Mouse (Mus musculus): ENCODE results near the gene Ccnk.

Ccnk gene

GRCm38 (mm10) chr12:108241626-108242025, 62.2 kb downstream of the Ccnk start:
- in situ Hi-C loops (cut with MboI; ENCODE audit: low sequenced_read_pairs): no loop called here

GRCm38 (mm10) chr12:108242243-108242745, 62.9 kb downstream of the Ccnk start:
- in situ Hi-C loops (cut with MboI; ENCODE audit: low sequenced_read_pairs): no loop called here

GRCm38 (mm10) chr12:108244778-108245177, 65.4 kb downstream of the Ccnk start:
- in situ Hi-C loops (cut with MboI; ENCODE audit: low sequenced_read_pairs): no loop called here

- in situ Hi-C loops (cut with MboI; ENCODE audit: low sequenced_read_pairs): no loop called here
These were observed 66.2 kb downstream of the Ccnk start for GRCm38 (mm10) chr12:108245579-108245978.

- in situ Hi-C loops (cut with MboI; ENCODE audit: low sequenced_read_pairs): no loop called here
These were observed 67.6 kb downstream of the Ccnk start for GRCm38 (mm10) chr12:108246759-108247500.

GRCm38 (mm10) chr12:108249019-108249418, 69.6 kb downstream of the Ccnk start:
- in situ Hi-C loops (cut with MboI; ENCODE audit: low sequenced_read_pairs): no loop called here

GRCm38 (mm10) chr12:108249522-108249921, 70.1 kb downstream of the Ccnk start:
- in situ Hi-C loops (cut with MboI; ENCODE audit: low sequenced_read_pairs): no loop called here

- in situ Hi-C loops (cut with MboI; ENCODE audit: low sequenced_read_pairs): no loop called here
These were observed 71.8 kb downstream of the Ccnk start for GRCm38 (mm10) chr12:108251034-108251792.

GRCm38 (mm10) chr12:108251825-108252542, 72.6 kb downstream of the Ccnk start:
- in situ Hi-C loops (cut with MboI; ENCODE audit: low sequenced_read_pairs): no loop called here

All from CH12F3 (cell line).